Mouse (Mus musculus): ENCODE measurements around the gene F5. TPM values are rescaled to one million over a fixed set of nuclear protein-coding genes. Genes with fewer than 3 reads are reported as not detected.

F5 gene
- total and polyA plus RNA-seq, 3 experiments = not detected

DNA sequence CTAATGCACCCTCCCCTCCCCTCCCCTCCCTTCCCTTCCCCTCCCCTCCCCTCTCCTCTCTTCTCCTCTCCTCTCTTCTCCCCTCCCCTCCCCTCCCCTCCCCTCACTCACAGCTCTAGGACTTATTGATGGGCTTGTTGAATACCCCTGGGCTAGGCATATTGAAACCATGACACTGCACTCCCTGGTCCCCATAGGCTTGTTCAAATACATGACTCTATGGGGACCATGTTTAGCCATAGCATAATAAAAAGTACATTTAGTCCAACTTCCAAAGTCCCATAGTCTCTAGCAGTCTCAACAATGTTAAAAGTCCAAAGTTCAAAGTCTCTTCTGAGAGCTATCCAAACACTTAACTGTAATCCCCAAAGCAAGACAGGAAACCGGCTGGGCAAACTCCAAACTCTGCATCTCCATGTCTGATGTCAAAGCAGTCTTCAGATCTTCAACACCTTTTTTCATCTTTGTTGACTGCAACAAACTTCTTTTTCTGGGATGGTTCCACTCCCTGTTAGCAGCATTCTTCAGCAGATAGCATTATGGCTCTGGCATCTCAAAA is 35.4 kb downstream of the F5 start:
- no peaks in the 10 kb centered on the region for H3K9me3 ChIP-seq (replicated peaks; ENCODE audit: insufficient read depth, low read length)
- no peaks in the 10 kb centered on the region for H3K79me2 ChIP-seq (ENCODE audit: control insufficient read depth, insufficient read depth, low read length, poor library complexity)
- H3K4me3 ChIP-seq (ENCODE audit: control insufficient read depth in 1 of 2, insufficient read depth in 1 of 2, low read depth in 2 of 2, low read length in 2 of 2) = no peak overlapping the region
- no peaks in the 10 kb centered on the region for H3K4me1 ChIP-seq (ENCODE audit: control insufficient read depth in 1 of 2, insufficient read depth in 2 of 2, low read length in 2 of 2)
- peaks cover 0 to 1% of the 10 kb centered on the region in 2 experiments; a peak in 2 of 4 replicates for H3K27me3 ChIP-seq (ENCODE audit: control insufficient read depth in 1 of 2, insufficient read depth in 2 of 2, low read length in 2 of 2)
- TF ChIP-seq ZNF384 (IDR thresholded peaks at IDR 0.05; ENCODE audit: low read depth, low read length) (no peak), HCFC1 (IDR thresholded peaks at IDR 0.05; ENCODE audit: low read depth, low read length) (no peak), MYB (IDR thresholded peaks at IDR 0.05; ENCODE audit: low read depth, low read length) (no peak), USF1 (IDR thresholded peaks at IDR 0.05; ENCODE audit: low read depth, low read length) (no peak), RAD21 (IDR thresholded peaks at IDR 0.05; ENCODE audit: low read depth, low read length) (no peak), EP300 (IDR thresholded peaks at IDR 0.05; ENCODE audit: low read depth in 1 of 2, low read length in 2 of 2) (no peak), GATA1 (IDR thresholded peaks at IDR 0.05; ENCODE audit: low read depth, low read length) (no peak), GABPA (IDR thresholded peaks at IDR 0.05; ENCODE audit: low read depth, low read length) (no peak), NELFE (IDR thresholded peaks at IDR 0.05; ENCODE audit: low read depth, low read length) (no peak), MXI1 (IDR thresholded peaks at IDR 0.05; ENCODE audit: low read depth, low read length) (no peak), CTCF (IDR thresholded peaks at IDR 0.05 in 2 of 3, conservative IDR thresholded peaks at IDR 0.05 in 1 of 3; ENCODE audit: control insufficient read depth in 1 of 3, insufficient read depth in 1 of 3, low read depth in 2 of 3, low read length in 3 of 3, poor library complexity in 1 of 3, severe bottlenecking in 1 of 3) (no peak), ZC3H11A (IDR thresholded peaks at IDR 0.05; ENCODE audit: low read depth, low read length) (no peak), POLR2A (IDR thresholded peaks at IDR 0.05; ENCODE audit: control insufficient read depth in 1 of 2, insufficient read depth in 1 of 2, low read depth in 1 of 2, low read length in 2 of 2, poor library complexity in 1 of 2) (no peak), ELF1 (IDR thresholded peaks at IDR 0.05; ENCODE audit: low read depth, low read length) (no peak)
- H3K27ac ChIP-seq (ENCODE audit: control insufficient read depth, low read depth, low read length) = no peak overlapping the region
- no peaks in the 10 kb centered on the region for H3K36me3 ChIP-seq (ENCODE audit: control insufficient read depth in 1 of 2, insufficient read depth in 2 of 2, low read length in 2 of 2)
- no peak overlapping the region for H3K9ac ChIP-seq (ENCODE audit: control insufficient read depth, low read depth, low read length, poor library complexity, severe bottlenecking)
- no peak for DNase-seq (ENCODE audit: low read depth, low spot score)

DNA sequence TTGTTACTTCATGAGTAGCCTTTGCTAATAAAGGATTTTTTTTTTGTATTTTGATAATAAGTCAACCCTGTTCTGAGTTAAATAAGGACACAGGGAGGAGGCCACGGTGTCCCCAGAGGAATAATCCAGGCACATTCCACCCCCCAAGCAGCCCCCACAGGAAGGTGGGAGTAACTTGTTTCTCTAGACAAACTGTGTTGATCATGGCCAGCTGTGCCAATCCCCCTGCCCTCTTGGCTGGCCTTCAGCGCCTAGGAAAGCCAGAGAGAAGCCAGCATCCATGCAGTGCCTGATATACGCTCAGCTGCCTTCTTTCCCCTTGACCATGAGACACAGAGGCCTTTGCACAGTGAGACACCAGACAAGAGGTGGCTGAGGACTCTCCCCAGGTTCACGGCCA is 47.9 kb downstream of the F5 start:
- DNase-seq (ENCODE audit: low read depth, low spot score) = no peak

More for the DNA sequence above, 47.9 kb downstream of the F5 start:
- Histone ChIP-seq H3K4me1 (ENCODE audit: control insufficient read depth in 1 of 2, insufficient read depth in 2 of 2, low read length in 2 of 2) (no peaks in the 10 kb centered on the region), H3K9me3 (replicated peaks; ENCODE audit: insufficient read depth, low read length) (no peaks in the 10 kb centered on the region), H3K27ac (ENCODE audit: control insufficient read depth, low read depth, low read length) (no peak overlapping the region), H3K36me3 (ENCODE audit: control insufficient read depth in 1 of 2, insufficient read depth in 2 of 2, low read length in 2 of 2) (no peaks in the 10 kb centered on the region), H3K4me3 (ENCODE audit: control insufficient read depth in 1 of 2, insufficient read depth in 1 of 2, low read depth in 2 of 2, low read length in 2 of 2) (no peak overlapping the region), H3K79me2 (ENCODE audit: control insufficient read depth, insufficient read depth, low read length, poor library complexity) (no peaks in the 10 kb centered on the region), H3K9ac (ENCODE audit: control insufficient read depth, low read depth, low read length, poor library complexity, severe bottlenecking) (no peak overlapping the region), H3K27me3 (ENCODE audit: control insufficient read depth in 1 of 2, insufficient read depth in 2 of 2, low read length in 2 of 2) (peaks cover 0 to 3% of the 10 kb centered on the region in 2 experiments; a peak in 3 of 4 replicates)
- TF ChIP-seq POLR2AphosphoS2 (IDR thresholded peaks at IDR 0.05; ENCODE audit: low read length) (no peak), SIN3A (IDR thresholded peaks at IDR 0.05; ENCODE audit: low read length) (no peak), RAD21 (IDR thresholded peaks at IDR 0.05; ENCODE audit: low read depth, low read length) (no peak), MAX (IDR thresholded peaks at IDR 0.05; ENCODE audit: low read length) (no peak), JUND (IDR thresholded peaks at IDR 0.05; ENCODE audit: low read depth, low read length) (no peak), POLR2AphosphoS5 (IDR thresholded peaks at IDR 0.05; ENCODE audit: borderline replicate concordance, low read depth, low read length) (no peak), ZKSCAN1 (IDR thresholded peaks at IDR 0.05; ENCODE audit: low read depth, low read length) (no peak), MAFK (IDR thresholded peaks at IDR 0.05; ENCODE audit: borderline replicate concordance, low read depth, low read length) (no peak), CHD2 (IDR thresholded peaks at IDR 0.05; ENCODE audit: low read length) (no peak), USF1 (IDR thresholded peaks at IDR 0.05; ENCODE audit: low read depth, low read length) (no peak), MYB (IDR thresholded peaks at IDR 0.05; ENCODE audit: low read depth, low read length) (no peak), E2F4 (IDR thresholded peaks at IDR 0.05; ENCODE audit: borderline replicate concordance, low read depth, low read length) (no peak), USF2 (IDR thresholded peaks at IDR 0.05; ENCODE audit: borderline replicate concordance in 1 of 2, insufficient read depth in 1 of 2, low read depth in 1 of 2, low read length in 2 of 2) (no peak), TCF12 (IDR thresholded peaks at IDR 0.05; ENCODE audit: low read depth, low read length) (no peak), CHD1 (IDR thresholded peaks at IDR 0.05; ENCODE audit: low read depth, low read length) (no peak), MYC (IDR thresholded peaks at IDR 0.05; ENCODE audit: low read depth, low read length) (no peak), ZMIZ1 (IDR thresholded peaks at IDR 0.05; ENCODE audit: low read depth, low read length) (no peak), UBTF (IDR thresholded peaks at IDR 0.05; ENCODE audit: borderline replicate concordance, insufficient read depth, low read depth, low read length) (no peak), BHLHE40 (IDR thresholded peaks at IDR 0.05; ENCODE audit: borderline replicate concordance, low read depth, low read length) (no peak)

Data from MEL (cell line).